Mouse (Mus musculus) gastrocnemius, adult 18-20 months (tissue): ENCODE results near the gene Kcnh3. TPM values are rescaled to one million over a fixed set of nuclear protein-coding genes. Genes with fewer than 3 reads are reported as not detected.
A peak's percentile ranks its signal among the peaks of the same experiment; 100 is the strongest.
"Not testable (repeated sequence)": the region's sequence is repeated elsewhere in the genome, so short reads cannot be mapped to it uniquely, and the experiment has no call there.

ENCODE experiments used
- DNase-seq: peaks from one replicate; pipeline ENCODE4 v3.0.0; 2021; ENCODE audit warnings: low spot score
- total RNA-seq, 2 experiments: library from RNA; stranded (reverse); gene quantifications; 2 replicates each; pipeline ENCODE4 v1.2.3; 2021

Kcnh3 gene
- total RNA-seq, 2 experiments from 2014 or later = not detected

DNA sequence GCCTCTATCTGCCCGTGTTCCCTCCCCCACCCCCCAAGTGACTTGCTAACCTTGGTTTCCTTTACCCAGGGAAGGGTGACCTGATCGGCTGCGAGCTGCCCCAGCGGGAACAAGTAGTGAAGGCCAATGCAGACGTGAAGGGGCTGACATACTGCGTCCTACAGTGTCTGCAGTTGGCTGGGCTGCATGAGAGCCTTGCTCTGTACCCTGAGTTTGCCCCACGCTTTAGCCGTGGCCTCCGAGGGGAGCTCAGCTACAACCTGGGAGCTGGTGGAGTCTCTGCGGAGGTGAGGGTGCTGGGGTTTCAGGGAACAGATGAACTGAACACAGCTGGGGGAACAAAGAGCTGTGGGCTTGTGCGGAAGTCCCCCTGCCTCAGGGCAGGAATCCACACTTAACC lies 13.3 kb downstream of the Kcnh3 start:
- DNase-seq = no peak

- no peak for DNase-seq
Observed at GRCm38 (mm10) chr15:99240129-99240528, 15.5 kb downstream of the Kcnh3 start.

DNA sequence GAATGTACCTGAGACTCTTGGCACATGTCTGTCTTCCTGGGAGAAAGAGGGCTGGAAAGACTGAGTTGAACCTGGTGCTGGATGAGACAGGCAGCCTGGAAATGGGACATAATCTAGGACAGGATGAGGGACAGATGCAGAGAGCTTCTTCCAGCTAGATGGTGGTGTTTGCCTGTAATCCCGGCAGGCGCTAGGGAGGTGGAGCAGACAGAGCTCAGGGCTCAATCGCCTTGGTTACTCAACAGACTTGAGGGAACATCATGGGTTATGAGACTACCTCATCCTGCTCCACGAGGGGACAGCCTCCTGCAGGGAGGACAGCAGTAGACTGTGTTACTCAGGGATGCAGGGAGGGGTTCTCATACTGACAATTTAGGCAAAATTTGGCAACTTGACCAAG lies 16.6 kb downstream of the Kcnh3 start:
- no peak for DNase-seq

DNA sequence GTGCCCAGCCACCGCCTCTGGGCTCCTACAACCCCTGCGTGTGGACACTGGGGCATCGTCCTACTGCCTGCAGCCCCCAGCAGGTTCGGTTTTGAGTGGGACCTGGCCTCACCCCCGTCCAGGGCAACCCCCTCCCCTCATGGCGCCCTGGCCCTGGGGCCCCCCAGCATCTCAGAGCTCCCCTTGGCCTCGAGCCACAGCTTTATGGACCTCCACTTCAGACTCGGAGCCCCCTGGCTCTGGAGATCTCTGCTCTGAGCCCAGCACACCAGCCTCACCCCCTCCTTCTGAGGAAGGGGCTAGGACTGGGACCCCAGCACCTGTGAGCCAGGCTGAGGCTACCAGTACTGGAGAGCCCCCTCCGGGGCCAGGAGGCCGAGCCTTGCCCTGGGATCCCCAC lies 17.4 kb downstream of the Kcnh3 start:
- DNase-seq = no peak

DNA sequence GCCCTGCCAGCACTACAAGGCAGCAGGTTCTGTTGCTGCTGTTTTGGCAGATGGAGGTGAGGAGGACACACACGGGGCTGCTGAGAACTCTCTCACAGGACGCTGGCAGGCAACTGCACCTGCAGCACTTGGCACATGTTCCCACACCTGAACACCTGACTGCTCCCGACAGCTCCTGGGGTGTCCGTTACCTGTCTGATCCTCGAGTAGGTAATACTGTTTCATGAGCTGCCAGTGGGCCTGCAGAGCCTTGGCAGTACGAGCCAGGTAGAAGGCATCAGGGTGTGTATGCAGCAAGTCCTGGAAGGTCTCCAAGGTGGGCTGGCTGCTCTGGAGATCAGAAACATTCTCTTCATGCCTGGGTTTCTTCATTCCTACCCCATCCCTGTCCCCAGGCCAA lies 22.1 kb downstream of the Kcnh3 start:
- not testable (repeated sequence) for DNase-seq

DNA sequence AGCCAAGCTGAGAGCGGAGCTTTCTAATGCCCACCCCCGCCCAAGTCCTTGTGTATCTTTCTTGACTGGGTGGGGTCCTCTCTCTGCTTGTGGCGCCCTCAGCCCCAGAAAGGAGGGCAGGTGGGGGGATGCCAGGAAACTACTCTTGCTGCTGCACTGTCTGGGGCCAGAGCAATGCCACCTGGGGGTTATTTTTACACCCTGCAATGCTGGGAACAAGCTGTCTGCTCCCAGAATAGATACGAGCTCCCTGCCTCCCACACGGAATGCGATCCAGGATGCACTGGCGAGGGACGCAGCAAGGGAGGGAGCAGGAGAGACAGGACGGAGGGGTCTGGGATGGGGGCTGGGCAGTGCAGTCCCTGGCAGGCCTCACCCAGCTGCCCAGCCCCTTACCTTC lies 24.3 kb downstream of the Kcnh3 start:
- peak; percentile 76 for DNase-seq

DNA sequence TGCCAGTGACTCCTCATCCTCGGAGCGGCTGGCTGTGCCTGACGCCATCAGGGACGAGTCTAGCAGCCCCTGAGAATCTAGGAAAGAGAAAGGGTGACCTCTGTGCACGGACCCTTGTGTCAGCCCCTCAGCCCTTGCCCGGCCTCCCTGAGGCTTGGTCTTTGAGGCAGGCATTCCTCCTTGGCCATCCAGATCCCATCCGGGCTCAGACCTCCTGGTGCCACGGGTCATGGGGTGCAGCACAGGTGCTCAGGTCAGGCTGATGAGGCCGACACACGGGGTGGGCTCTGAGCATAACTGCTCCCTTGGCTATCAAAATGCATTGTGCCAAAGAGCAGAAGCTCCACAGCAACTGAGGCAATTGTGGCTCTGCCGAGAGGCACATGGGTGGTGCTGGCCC lies 25.3 kb downstream of the Kcnh3 start:
- no peak for DNase-seq

GRCm38 (mm10) chr15:99251111-99251510 lies 26.4 kb downstream of the Kcnh3 start:
- not testable (repeated sequence) for DNase-seq

- peak; percentile 99 for DNase-seq
Observed at GRCm38 (mm10) chr15:99251626-99252380, 27.1 kb downstream of the Kcnh3 start, which contains the start of gene Mcrs1. Gene Mcrs1 (minus strand): TSS chr15:99251961.

- DNase-seq = no peak
Observed at GRCm38 (mm10) chr15:99252381-99253174, 27.9 kb downstream of the Kcnh3 start.

GRCm38 (mm10) chr15:99253175-99253479 lies 28.5 kb downstream of the Kcnh3 start:
- DNase-seq = not testable (repeated sequence)

DNA sequence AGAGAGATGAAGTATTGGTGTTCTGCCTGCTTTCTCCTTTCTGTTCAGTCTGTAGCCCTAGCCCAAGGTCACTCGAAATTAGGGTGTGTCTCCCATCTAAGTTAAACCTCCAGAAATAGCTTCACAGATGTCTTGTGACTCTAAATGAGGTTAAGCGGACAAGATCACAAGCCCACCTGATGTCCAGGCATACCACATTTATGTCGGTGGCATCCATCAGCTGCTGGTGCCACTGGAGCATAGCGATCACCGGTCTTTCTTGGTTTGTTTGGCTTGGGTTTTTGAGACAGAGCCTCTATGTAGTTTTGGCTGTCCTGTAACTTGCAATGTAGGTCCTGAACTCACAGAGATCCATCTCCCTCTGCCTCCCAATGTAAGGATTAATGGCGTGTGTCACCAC lies 29.1 kb downstream of the Kcnh3 start:
- no peak for DNase-seq

DNA sequence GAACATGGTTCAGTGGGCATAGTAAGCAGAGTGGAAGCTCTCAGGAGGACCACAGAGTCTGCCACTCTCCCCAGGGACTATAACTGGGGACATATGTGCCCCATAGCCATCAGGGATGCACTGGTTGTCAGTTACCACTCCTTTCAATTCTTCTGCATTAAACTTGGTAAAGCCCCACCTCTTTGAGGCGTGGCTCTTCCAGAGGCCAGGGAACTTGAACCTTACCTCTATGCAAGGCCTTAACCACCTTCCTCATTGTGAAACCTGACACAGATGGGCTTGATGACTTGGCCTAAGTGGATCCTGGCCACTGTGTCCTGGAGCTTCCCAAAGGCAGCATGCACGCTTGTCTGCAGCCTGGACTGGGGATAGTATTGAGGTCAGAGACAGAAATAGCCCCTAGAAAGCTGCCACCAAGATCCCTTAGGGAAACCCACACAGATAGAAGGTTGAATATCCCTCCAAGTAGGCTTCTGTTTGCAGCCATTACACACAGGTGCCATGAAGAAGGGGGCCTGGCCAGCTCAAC lies 29.9 kb downstream of the Kcnh3 start:
- DNase-seq = peak; percentile 37

GRCm38 (mm10) chr15:99255241-99255749 lies 30.6 kb downstream of the Kcnh3 start:
- no peak for DNase-seq

GRCm38 (mm10) chr15:99259167-99259729 lies 34.6 kb downstream of the Kcnh3 start:
- no peak for DNase-seq

DNA sequence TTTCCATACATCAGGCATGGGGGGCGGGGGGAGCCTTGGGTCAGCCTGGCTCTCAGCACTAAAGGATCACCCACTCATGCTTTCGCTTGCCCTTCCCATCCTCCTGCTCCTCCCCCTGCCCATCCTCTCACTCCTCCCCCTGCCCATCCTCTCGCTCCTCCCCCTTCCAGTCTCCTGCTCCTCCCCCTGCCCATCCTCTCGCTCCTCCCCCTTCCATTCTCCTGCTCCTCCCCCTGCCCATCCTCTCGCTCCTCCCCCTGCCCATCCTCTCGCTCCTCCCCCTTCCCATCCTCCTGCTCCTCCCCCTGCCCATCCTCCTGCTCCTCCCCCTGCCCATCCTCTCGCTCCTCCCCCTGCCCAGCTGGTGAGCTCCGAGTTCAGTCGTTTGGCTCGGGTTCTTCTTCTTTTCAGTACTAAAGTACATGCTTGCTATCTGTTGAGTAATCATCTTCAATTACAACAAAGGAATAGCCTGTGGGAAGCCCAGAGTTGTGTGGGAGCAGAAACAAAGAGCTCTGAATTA lies 35.1 kb downstream of the Kcnh3 start:
- DNase-seq = peak; percentile 83

DNA sequence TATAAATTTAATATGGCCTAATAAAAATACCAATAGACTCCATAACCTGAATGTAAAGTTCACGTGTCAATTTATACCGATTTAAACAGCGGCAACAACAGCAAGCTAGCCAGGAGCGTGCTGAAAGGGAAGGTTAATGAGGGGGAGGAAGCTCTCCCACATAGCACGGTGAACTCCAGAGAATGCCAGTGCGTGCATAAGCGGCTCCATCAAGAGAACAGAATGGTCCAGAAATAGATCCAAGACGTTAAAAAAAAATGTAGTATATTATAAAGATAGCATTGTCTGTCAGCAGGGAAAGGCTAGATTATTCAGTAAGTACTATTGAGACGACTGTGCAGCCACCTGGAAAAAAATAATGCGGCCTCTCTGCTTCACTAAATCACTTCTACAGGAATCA lies 38.0 kb downstream of the Kcnh3 start:
- DNase-seq = no peak

DNA sequence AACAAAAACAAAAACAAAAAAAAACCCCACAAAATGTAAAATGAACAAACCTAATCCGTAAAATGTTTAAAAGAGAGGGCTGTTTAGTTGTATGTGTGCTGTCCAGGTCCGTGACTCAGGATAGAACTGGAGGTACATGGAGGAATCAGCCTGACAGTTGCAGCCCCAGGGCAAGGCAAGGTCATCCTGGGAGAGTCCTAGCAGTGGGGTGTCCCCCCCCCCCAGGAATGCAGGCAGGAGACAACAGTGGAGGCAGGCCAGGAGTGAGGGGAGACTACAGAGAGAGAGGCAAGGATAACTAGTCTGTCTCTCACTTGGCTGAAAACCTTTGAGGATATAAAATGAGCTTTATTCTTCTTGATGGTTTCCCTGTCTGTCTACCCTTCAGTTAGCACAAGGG lies 39.7 kb downstream of the Kcnh3 start:
- no peak for DNase-seq

DNA sequence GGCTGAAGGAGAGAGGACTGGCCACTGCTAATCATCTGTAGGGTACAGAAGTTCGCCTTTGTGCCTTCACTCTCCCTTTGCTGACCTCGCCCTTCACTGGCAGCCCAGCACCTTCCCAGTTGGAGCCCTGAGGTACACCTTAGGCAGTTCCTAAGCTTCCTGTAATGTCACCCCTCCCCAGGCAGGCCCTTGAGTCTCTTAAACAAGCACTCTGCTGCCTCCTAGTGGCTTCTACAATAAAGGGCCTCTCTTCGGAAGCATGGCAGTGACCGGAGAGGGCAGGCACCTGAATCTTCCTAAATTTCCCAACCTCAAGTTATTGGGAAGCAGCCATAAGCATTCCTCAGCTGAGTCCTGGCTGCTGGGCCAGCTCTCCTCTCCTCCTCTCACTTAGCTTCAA lies 41.0 kb downstream of the Kcnh3 start:
- peak; percentile 81 for DNase-seq

GRCm38 (mm10) chr15:99276095-99276494 lies 51.4 kb downstream of the Kcnh3 start:
- no peak for DNase-seq

DNA sequence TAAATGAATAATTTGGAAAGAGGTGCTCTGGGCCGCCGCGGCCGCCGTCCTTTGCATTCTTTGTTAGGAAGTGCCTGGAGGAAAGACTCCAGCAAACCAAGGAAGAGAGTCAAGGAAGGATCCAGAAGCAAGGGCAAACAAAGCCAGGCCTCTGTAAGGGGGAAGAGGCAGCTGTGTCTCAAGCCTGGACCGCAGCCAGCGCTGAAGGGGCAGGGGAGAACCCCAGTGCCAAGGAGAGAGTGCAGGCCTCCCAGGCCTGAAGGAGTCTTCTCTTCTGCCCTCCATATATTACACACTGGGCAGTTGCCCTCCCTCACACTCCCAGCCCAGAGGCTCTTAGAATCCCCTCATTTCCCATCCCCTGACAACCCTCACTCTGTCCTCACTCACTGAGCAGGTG lies 53.6 kb downstream of the Kcnh3 start:
- no peak for DNase-seq

- no peak for DNase-seq
Observed at GRCm38 (mm10) chr15:99283456-99283855, 58.8 kb downstream of the Kcnh3 start.
